Mouse (Mus musculus) myocyte (in vitro differentiated cells): ENCODE data around the gene Ino80b.

Source experiments
- CEBPB ChIP-seq: IDR thresholded peaks from 2 replicates; pipeline ENCODE4 v1.6.1; 2011; ENCODE audit warnings: mild to moderate bottlenecking, moderate library complexity; ENCODE audit not compliant: poor library complexity, insufficient read depth, severe bottlenecking
- E2F4 ChIP-seq: IDR thresholded peaks from one replicate; pipeline ENCODE4 v1.6.1; 2011; ENCODE audit warnings: mild to moderate bottlenecking, control low read depth, moderate library complexity; ENCODE audit not compliant: insufficient read depth
- MAX ChIP-seq: IDR thresholded peaks from one replicate; pipeline ENCODE4 v1.6.1; 2011; ENCODE audit warnings: low read depth, mild to moderate bottlenecking, control low read depth
- MYOD1 ChIP-seq, 3 experiments: IDR thresholded peaks; one replicate each; pipeline ENCODE4 v1.6.1; 2011; ENCODE audit warnings: control low read depth in 2 of 3, low read depth in 2 of 3, mild to moderate bottlenecking in 2 of 3, moderate library complexity in 1 of 3; ENCODE audit not compliant: insufficient read length in 2 of 3, control insufficient read depth in 1 of 3
- MYOG ChIP-seq, 3 experiments: IDR thresholded peaks; one replicate each; pipeline ENCODE4 v1.6.1; 2011; ENCODE audit warnings: control low read depth in 2 of 3, low read depth in 2 of 3, mild to moderate bottlenecking in 2 of 3; ENCODE audit not compliant: insufficient read length in 2 of 3, control insufficient read depth in 1 of 3, insufficient read depth in 1 of 3
- POLR2A ChIP-seq: IDR thresholded peaks from one replicate; pipeline ENCODE4 v1.6.1; 2011; ENCODE audit warnings: low read depth, mild to moderate bottlenecking, control low read depth, moderate library complexity; ENCODE audit not compliant: insufficient read length
- POLR2AphosphoS2 ChIP-seq: IDR thresholded peaks from one replicate; pipeline ENCODE4 v1.6.1; 2011; ENCODE audit warnings: low read depth, control low read depth; ENCODE audit not compliant: insufficient read length
- SRF ChIP-seq: IDR thresholded peaks from one replicate; pipeline ENCODE4 v1.6.1; 2011; ENCODE audit warnings: low read depth; ENCODE audit not compliant: control insufficient read depth, insufficient read length
- TCF3 ChIP-seq: IDR thresholded peaks from one replicate; pipeline ENCODE4 v1.6.1; 2011; ENCODE audit warnings: low read depth, control low read depth; ENCODE audit not compliant: insufficient read length
- USF1 ChIP-seq: IDR thresholded peaks from one replicate; pipeline ENCODE4 v1.6.1; 2011; ENCODE audit warnings: low read depth, mild to moderate bottlenecking, control low read depth, moderate library complexity

- TF ChIP-seq POLR2A (no peak), MAX (no peak), TCF3 (no peak), E2F4 (no peak), CEBPB (no peak), MYOD1 (IDR thresholded peaks at IDR 0.05; ENCODE audit: control insufficient read depth in 1 of 3, insufficient read length in 2 of 3, low read depth in 2 of 3) (peak in 1 of 3 experiments; percentile 13), MYOG (IDR thresholded peaks at IDR 0.05; ENCODE audit: control insufficient read depth in 1 of 3, insufficient read depth in 1 of 3, insufficient read length in 2 of 3, low read depth in 2 of 3) (no peak), POLR2AphosphoS2 (peak; percentile 48), USF1 (no peak), SRF (no peak)
Measured at GRCm38 (mm10) chr6:83138056-83138455, 12.8 kb upstream of the Ino80b start.
